Mouse (Mus musculus) liver, embryonic 14 days (tissue): ENCODE measurements around the gene Crhr2. TPM values are rescaled to one million over a fixed set of nuclear protein-coding genes. Genes with fewer than 3 reads are reported as not detected.

Experiments used
- polyA plus RNA-seq: library from polyadenylated mRNA; depleted of rRNA; stranded (reverse); fragments of >200 nt; gene quantifications from 2 replicates; pipeline ENCODE4 v1.2.3, GENCODE M21; 2012; rRNA removed

Crhr2 gene
- 0.71 and 0.80 TPM in 2 replicates for polyA plus RNA-seq

GRCm38 (mm10) chr6:55132794-55133193 lies at the start of gene Crhr2:
TSS of gene Crhr2 (minus strand) at chr6:55133016.

DNA sequence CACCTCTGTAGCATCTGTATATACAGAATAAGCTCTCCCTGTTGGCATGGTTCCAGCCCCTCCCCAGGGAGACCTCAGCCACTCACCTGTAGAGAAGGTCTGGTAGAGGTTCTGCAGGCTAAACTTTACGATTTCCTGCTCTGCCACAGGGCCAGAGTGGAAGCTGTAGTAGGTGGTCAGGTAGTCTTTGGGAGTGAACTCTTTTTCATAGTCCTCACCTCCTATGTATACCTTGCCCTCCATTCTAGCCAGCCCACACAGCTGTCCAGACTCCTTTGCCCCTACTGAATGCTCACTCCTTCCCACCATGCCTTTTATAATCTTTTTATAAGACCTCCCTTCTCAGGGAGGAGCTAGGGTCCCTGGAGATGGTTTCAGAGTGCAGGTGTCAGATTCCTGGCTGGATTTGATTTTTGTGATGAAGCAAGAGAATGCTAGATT lies 41.9 kb upstream of the Crhr2 start, which contains the start of gene Inmt:
TSS of gene Inmt (minus strand) at position 303 of the 441 bp plus-strand sequence.

Other genes starting within 250 kb of the Crhr2 start
- gene Nod1, start 160.4 kb downstream of the Crhr2 start, polyA plus RNA-seq = 1.4 and 2.0 TPM in 2 replicates
- 1.6 and 1.7 TPM in 2 replicates for gene Ggct, start 140.1 kb downstream of the Crhr2 start, polyA plus RNA-seq
- 56.8 and 58.8 TPM in 2 replicates for gene Gars, start 95.0 kb downstream of the Crhr2 start, polyA plus RNA-seq
- 0.14 and 0.15 TPM in 2 replicates for gene Inmt, start 42.0 kb upstream of the Crhr2 start, polyA plus RNA-seq
- 0.38 and 0.64 TPM in 2 replicates for gene Mindy4, start 70.4 kb upstream of the Crhr2 start, polyA plus RNA-seq
- 47.0 and 56.7 TPM in 2 replicates for gene Aqp1, start 203.4 kb upstream of the Crhr2 start, polyA plus RNA-seq
- gene Ghrhr, start 243.3 kb upstream of the Crhr2 start, polyA plus RNA-seq = 0.01 and 0.02 TPM in 2 replicates